Mouse (Mus musculus) liver, postnatal 0 days (tissue): ENCODE results near the gene Vasn. TPM values are rescaled to one million over a fixed set of nuclear protein-coding genes. Genes with fewer than 3 reads are reported as not detected.

Source experiments
- ATAC-seq: fragments of 200-750 bp; cut with Nextera tagmentation; 2 replicates; pipeline ENCODE4 v1.8.0; 2017; ENCODE audit warnings: mild to moderate bottlenecking, moderate library complexity
- DNase-seq: peaks from one replicate; pipeline ENCODE4 v3.0.0-alpha.2; 2016
- H3K27ac ChIP-seq: fragments of 300-500 bp; sonication (generic); 2 replicates; pipeline ENCODE4 v1.5.1; 2014; ENCODE audit warnings: antibody characterized with exemption, moderate library complexity, mild to moderate bottlenecking, low read depth
- H3K27me3 ChIP-seq: fragments of 300-500 bp; sonication (generic); 2 replicates; pipeline ENCODE4 v1.6.1; 2014; ENCODE audit warnings: low read length, control low read depth, mixed read lengths; ENCODE audit not compliant: insufficient read depth
- H3K36me3 ChIP-seq: fragments of 300-500 bp; sonication (generic); replicated peaks from 2 replicates; pipeline ENCODE4 v1.6.1; 2014; ENCODE audit warnings: mild to moderate bottlenecking, control low read depth, low read length, moderate library complexity, mixed read lengths; ENCODE audit not compliant: insufficient read depth
- H3K4me1 ChIP-seq: fragments of 300-500 bp; sonication (generic); 2 replicates; pipeline ENCODE4 v1.6.1; 2014; ENCODE audit warnings: antibody characterized with exemption, mild to moderate bottlenecking, control low read depth; ENCODE audit not compliant: insufficient read depth
- H3K4me2 ChIP-seq: fragments of 300-500 bp; sonication (generic); 2 replicates; pipeline ENCODE4 v1.6.1; 2014; ENCODE audit warnings: low read depth, mild to moderate bottlenecking, low read length, moderate library complexity, mixed read lengths
- H3K4me3 ChIP-seq: fragments of 300-500 bp; sonication (generic); 2 replicates; pipeline ENCODE4 v1.5.1; 2014; ENCODE audit warnings: low read depth, low read length
- H3K9ac ChIP-seq: fragments of 300-500 bp; sonication (generic); replicated peaks from 2 replicates; pipeline ENCODE4 v1.6.1; 2014; ENCODE audit warnings: mild to moderate bottlenecking, moderate library complexity
- H3K9me3 ChIP-seq: fragments of 300-500 bp; sonication (generic); 2 replicates; pipeline ENCODE4 v1.6.1; 2016; ENCODE audit warnings: mild to moderate bottlenecking, control low read depth, low read length, mixed read lengths
- CTCF ChIP-seq: sonication (generic); IDR thresholded peaks from 2 replicates; pipeline ENCODE4 v1.5.1; 2016; ENCODE audit warnings: antibody characterized with exemption, low read depth
- EP300 ChIP-seq: IDR thresholded peaks from 2 replicates; pipeline ENCODE4 v1.6.1; 2016; ENCODE audit warnings: antibody characterized with exemption, low read depth, mild to moderate bottlenecking
- WGBS: fragments of 180-500 bp; shearing (Covaris S2); extraction: QIAGEN DNeasy Blood & Tissue Kit; methylation state at CpG from one replicate; pipeline ENCODE4 v1.1.7; 2014; ENCODE audit not compliant: insufficient replicate concordance; 5-methylcytosine and 5-hydroxymethylcytosine counted together
- polyA plus RNA-seq: library from polyadenylated mRNA; unstranded; fragments of >200 nt; fragmentation: Nextera tagmentation; extraction: Ambion mirVana; gene quantifications from 2 replicates; pipeline ENCODE4 v1.2.1, GENCODE M21; 2015

Gene Vasn
- polyA plus RNA-seq, 1 experiment from 2014 or later: 1.9 TPM

- DNase-seq (no peak), ATAC-seq (no peak)
- H3K36me3 ChIP-seq: peaks cover 63% of the 10 kb centered on the region
- H3K27me3 ChIP-seq: no peaks in the 10 kb centered on the region
- no peak for TF ChIP-seq EP300
- TF ChIP-seq CTCF: no peak
- no peak overlapping the region for H3K4me3 ChIP-seq
- H3K9ac ChIP-seq: no peak overlapping the region
- H3K9me3 ChIP-seq: no peaks in the 10 kb centered on the region
- H3K4me2 ChIP-seq: no peak overlapping the region
- H3K4me1 ChIP-seq: peaks cover 3% of the 10 kb centered on the region
- H3K27ac ChIP-seq: no peak overlapping the region
- WGBS: 94% methylated on average over 9 of the region's 9 CpGs
Measured at GRCm38 (mm10) chr16:4628898-4629419, 10.8 kb upstream of the Vasn start.

DNA sequence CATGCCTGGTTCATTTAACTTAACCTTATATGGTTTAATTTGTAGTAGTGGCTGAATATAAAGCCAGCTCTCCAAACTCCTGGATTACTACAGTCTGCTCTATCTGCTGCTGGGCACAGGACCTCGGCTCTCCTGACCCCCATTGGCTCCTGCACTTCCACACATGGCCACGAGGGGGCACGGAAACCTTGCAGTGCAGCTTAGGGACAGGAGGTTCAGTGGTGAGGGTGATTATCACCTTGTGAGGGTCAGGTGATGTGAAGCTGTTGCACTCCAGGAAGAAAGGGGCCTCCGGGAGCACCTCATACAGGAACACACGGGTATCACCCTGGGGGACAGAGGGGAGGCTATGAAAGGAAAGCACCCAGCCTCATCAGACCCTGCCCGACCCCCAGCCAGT is 9.8 kb upstream of the Vasn start:
- ATAC-seq (peak; percentile 71), DNase-seq (peak; percentile 88)
- no peak overlapping the region for H3K4me3 ChIP-seq
- 29% methylated on average over 6 of the region's 6 CpGs for WGBS
- TF ChIP-seq CTCF: peak; percentile 98
- TF ChIP-seq EP300: no peak
- no peak overlapping the region for H3K9ac ChIP-seq
- no peak overlapping the region for H3K4me2 ChIP-seq
- H3K4me1 ChIP-seq: no peaks in the 10 kb centered on the region; the same call in 1 of the 2 replicates
- H3K27me3 ChIP-seq: no peaks in the 10 kb centered on the region
- H3K9me3 ChIP-seq: no peaks in the 10 kb centered on the region
- H3K36me3 ChIP-seq: peaks cover 72% of the 10 kb centered on the region
- H3K27ac ChIP-seq: no peak overlapping the region

DNA sequence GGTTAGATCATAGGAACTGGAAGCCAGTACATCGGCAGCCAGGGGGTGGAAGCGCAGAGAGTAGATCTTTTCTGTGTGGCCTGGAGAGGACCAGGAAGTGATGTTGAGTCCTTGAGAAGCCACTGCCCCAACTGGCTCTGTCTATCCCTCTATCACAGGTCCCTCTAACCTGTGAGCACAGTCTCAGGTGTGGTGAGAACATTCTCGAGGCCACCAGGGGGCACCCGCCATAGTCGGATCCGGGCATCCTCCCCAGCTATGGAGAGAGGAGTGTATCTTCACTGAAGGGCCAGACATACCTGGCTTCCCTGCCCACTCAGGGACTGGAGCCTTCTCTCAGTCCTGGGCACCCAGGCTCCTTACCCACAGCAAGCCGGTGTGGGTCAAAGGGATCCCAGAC is 7.7 kb upstream of the Vasn start:
- no peak overlapping the region for H3K4me3 ChIP-seq
- ATAC-seq: peak; percentile 49; the same call in 1 of the 2 replicates
- no peak for TF ChIP-seq EP300
- peak; percentile 52 for TF ChIP-seq CTCF

DNA sequence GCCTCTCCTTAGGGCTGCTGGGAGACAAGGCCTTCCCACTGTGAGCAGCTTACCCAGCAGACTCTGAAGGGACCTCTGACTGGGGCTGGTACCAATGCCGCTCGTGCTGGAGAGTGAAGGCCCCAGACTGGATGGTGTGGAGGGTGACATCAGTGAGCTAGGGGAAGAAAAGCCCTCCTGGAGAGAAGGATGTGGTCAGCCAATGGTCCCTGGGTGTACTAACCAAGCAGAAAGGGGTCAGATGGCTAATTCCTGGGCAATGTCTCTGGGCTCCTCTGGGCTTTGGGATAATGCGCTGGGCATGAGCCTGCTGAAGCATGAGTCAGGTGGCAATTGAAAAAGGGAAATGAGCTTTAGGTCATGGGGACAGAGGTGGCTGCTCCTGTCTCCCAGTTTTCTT is 6.1 kb upstream of the Vasn start:
- Histone ChIP-seq H3K27me3 (no peaks in the 10 kb centered on the region), H3K9me3 (no peaks in the 10 kb centered on the region), H3K4me2 (no peak overlapping the region), H3K9ac (no peak overlapping the region), H3K4me1 (no peaks in the 10 kb centered on the region), H3K27ac (no peak overlapping the region), H3K36me3 (peaks cover 53% of the 10 kb centered on the region), H3K4me3 (no peak overlapping the region)
- DNase-seq: no peak
- no peak for TF ChIP-seq EP300
- no peak for TF ChIP-seq CTCF
- WGBS: 93% methylated on average over 3 of the region's 3 CpGs
- ATAC-seq: no peak

More for the DNA sequence above, 7.7 kb upstream of the Vasn start:
- Histone ChIP-seq H3K27me3 (no peaks in the 10 kb centered on the region), H3K9me3 (no peaks in the 10 kb centered on the region), H3K36me3 (peaks cover 65% of the 10 kb centered on the region), H3K4me1 (no peaks in the 10 kb centered on the region), H3K4me2 (no peak overlapping the region), H3K9ac (no peak overlapping the region), H3K27ac (no peak overlapping the region)
- DNase-seq: peak; percentile 54
- 61% methylated on average over 7 of the region's 7 CpGs for WGBS

- 79% methylated on average over 9 of the region's 9 CpGs for WGBS
- DNase-seq (no peak), ATAC-seq (no peak)
- TF ChIP-seq EP300 (no peak), CTCF (no peak)
- Histone ChIP-seq H3K9ac (no peak overlapping the region), H3K4me1 (peaks cover 3% of the 10 kb centered on the region; the same call in 1 of the 2 replicates), H3K27ac (no peak overlapping the region), H3K4me3 (no peak overlapping the region), H3K36me3 (peaks cover 47% of the 10 kb centered on the region), H3K27me3 (no peaks in the 10 kb centered on the region), H3K9me3 (no peaks in the 10 kb centered on the region), H3K4me2 (no peak overlapping the region)
Measured at GRCm38 (mm10) chr16:4634681-4635080, 5.1 kb upstream of the Vasn start.

DNA sequence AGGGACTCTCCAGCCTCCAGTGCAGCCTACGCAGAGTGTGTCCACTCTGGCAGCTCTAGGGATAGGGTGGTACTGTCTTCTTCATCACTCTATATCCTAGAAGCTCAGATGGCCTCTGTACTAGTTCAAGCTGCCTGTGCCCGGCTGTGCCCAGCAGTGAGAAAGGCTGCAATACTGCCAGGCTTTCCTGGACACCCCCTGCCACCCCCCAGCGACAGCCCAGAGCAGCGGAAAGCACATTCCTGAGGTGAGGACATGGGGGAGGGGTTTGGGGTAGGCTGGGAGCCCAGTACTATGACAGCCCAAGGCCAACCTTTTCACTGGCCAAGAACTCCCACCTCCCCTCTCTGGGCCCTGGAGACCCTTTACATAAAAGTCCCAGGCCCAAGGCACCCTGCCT is 4.0 kb upstream of the Vasn start:
- H3K9ac ChIP-seq: no peak overlapping the region
- no peak for ATAC-seq
- 82% methylated on average over 4 of the region's 4 CpGs for WGBS
- DNase-seq: no peak
- H3K9me3 ChIP-seq: no peaks in the 10 kb centered on the region
- TF ChIP-seq EP300 (no peak), CTCF (no peak)
- no peak overlapping the region for H3K4me3 ChIP-seq
- no peak overlapping the region for H3K4me2 ChIP-seq
- peaks cover 14% of the 10 kb centered on the region for H3K4me1 ChIP-seq
- no peak overlapping the region for H3K27ac ChIP-seq
- peaks cover 38% of the 10 kb centered on the region for H3K36me3 ChIP-seq
- no peaks in the 10 kb centered on the region for H3K27me3 ChIP-seq

DNA sequence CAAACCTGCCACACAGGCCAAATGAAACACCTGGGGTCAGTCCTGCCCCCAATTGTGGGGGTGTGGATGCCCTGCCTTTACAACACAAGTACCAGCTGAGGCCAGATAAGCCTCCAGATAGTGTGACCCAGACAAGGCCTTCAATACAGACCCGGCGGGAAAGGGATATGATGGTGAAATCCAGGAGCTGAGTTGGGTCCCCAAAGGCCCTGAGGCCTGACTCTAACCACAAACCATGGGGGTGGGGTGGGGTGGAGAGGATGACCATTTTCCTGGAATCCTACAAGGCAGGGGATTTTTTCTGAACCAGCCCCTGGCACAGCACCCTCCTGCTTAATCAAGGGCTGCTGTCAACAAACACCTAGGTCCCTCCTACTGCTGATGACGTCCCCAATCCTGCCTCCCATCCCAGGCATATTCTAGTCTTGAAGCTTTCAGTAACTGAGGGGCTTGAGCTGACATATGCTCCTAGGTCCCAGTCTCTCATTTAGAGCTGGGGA is 800 bp upstream of the Vasn start:
- Histone ChIP-seq H3K9me3 (no peaks in the 10 kb centered on the region), H3K4me1 (peaks cover 42% of the 10 kb centered on the region), H3K4me3 (no peak overlapping the region), H3K9ac (no peak overlapping the region), H3K27ac (no peak overlapping the region), H3K36me3 (peaks cover 19% of the 10 kb centered on the region), H3K27me3 (no peaks in the 10 kb centered on the region), H3K4me2 (no peak overlapping the region)
- ATAC-seq: no peak
- 65% methylated on average over 3 of the region's 3 CpGs for WGBS
- no peak for TF ChIP-seq EP300
- TF ChIP-seq CTCF: no peak
- no peak for DNase-seq
